Comparison of ENCODE assay signal across 16 mouse cellular contexts in genomic region chr9:44031946-44032345, GRCm38 (mm10). TPM values are rescaled to one million over a fixed set of nuclear protein-coding genes. Genes with fewer than 3 reads are reported as not detected.
"Had no signal": no experiment of that assay in that cellular context is flagged by ENCODE, and none has a peak within 500 bp of the region (broad histone marks: within the 10 kb centered on the region; RNA-seq: fewer than 3 reads in every experiment).

No protein-coding gene starts in this region.

- H3K27me3 ChIP-seq: liver, embryonic 13.5 days; liver, embryonic 15.5 days; lung, embryonic 15.5 days; midbrain, embryonic 13.5 days; midbrain, embryonic 15.5 days; neural tube, embryonic 12.5 days; stomach, embryonic 15.5 days had no signal

- H3K4me3 ChIP-seq: liver, embryonic 13.5 days; liver, embryonic 15.5 days; lung, embryonic 15.5 days; megakaryocyte, embryonic 14.5 days; midbrain, embryonic 13.5 days; midbrain, embryonic 15.5 days; neural tube, embryonic 12.5 days; stomach, embryonic 15.5 days had no signal

- ATAC-seq: liver, postnatal 0 days; lung, postnatal 0 days; midbrain, embryonic 13.5 days; midbrain, embryonic 15.5 days had no signal

- H3K27ac ChIP-seq: liver, embryonic 13.5 days; liver, embryonic 15.5 days; lung, embryonic 15.5 days; midbrain, embryonic 13.5 days; midbrain, embryonic 15.5 days; neural tube, embryonic 12.5 days; stomach, embryonic 15.5 days; stomach, postnatal 0 days had no signal

- DNase-seq: liver, embryonic 13.5 days; liver, postnatal 0 days; lung, adult 2 months; lung, postnatal 14 days; lung, postnatal 36 days; right cerebral cortex, postnatal 14 days had no signal

- H3K4me1 ChIP-seq: liver, embryonic 13.5 days; liver, embryonic 15.5 days; lung, embryonic 15.5 days; midbrain, embryonic 13.5 days; midbrain, embryonic 15.5 days; neural tube, embryonic 12.5 days; stomach, embryonic 15.5 days had no signal

- H3K9me3 ChIP-seq: liver, embryonic 13.5 days; liver, embryonic 15.5 days; lung, embryonic 15.5 days; midbrain, embryonic 13.5 days; midbrain, embryonic 15.5 days; neural tube, embryonic 12.5 days; stomach, embryonic 15.5 days had no signal

- H3K36me3 ChIP-seq: liver, embryonic 13.5 days; liver, embryonic 15.5 days; lung, embryonic 15.5 days; midbrain, embryonic 13.5 days; midbrain, embryonic 15.5 days; neural tube, embryonic 12.5 days; stomach, embryonic 15.5 days had no signal

RNA-seq across cellular contexts. Expression of gene Thy1, which starts 11.2 kb away (rescaled TPM):
- polyA plus RNA-seq: midbrain, embryonic 11.5 days had no signal
